Mouse (Mus musculus) embryonic stem cell, embryonic (primary cell): Measurements from ENCODE around the gene Hnf4a.

ENCODE experiments used
- CTCF ChIA-PET, 4 experiments: fragments of 300-600 bp in 2 of 4; fragments of 350-600 bp in 2 of 4; sonication (Branson Sonifier 250); formaldehyde crosslinking; loops; one replicate each; lab custom pipeline; 2022; ENCODE audit warnings: inconsistent platforms in 2 of 4; lab: Charles Lee
- POLR2A ChIA-PET, 4 experiments: fragments of 300-600 bp in 2 of 4; fragments of 350-600 bp in 2 of 4; sonication (Branson Sonifier 250); formaldehyde crosslinking; loops; one replicate each; lab custom pipeline; 2022; ENCODE audit warnings: antibody characterized with exemption in 4 of 4, inconsistent platforms in 1 of 4; lab: Charles Lee

The Hnf4a gene

GRCm38 (mm10) chr2:163558548-163558947 is 51.9 kb downstream of the Hnf4a start:
- ChIA-PET POLR2A (no interaction called here), CTCF (interaction anchor here in 1 of 4 experiments (1.6 kb wide), 1 partner anchor 28 kb away, joined by 3 read pairs; no protein-coding TSS in a partner anchor)

DNA sequence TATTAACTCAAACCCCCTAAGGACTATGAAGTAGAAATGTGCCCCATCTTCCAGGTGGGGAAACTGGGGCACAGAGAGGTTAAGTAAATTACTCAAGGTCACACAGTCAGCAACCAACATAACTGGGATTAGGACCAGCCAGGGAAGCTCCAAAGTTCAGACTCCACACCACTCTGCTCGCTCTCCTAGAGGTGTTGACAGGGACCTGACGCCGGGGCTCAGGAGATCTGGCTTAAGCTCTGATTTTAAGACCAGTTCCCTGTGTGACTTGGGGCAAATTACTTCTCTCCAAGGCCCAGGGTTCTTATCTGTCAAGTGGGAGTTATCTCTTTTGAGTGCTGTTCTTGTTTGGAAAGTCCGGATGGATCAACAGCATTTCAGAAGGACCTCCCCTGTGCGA is 52.6 kb downstream of the Hnf4a start:
- ChIA-PET POLR2A (no interaction called here), CTCF (interaction anchor here in 1 of 4 experiments (1.6 kb wide), 1 partner anchor 29 kb away, joined by 3 read pairs; no protein-coding TSS in a partner anchor)

DNA sequence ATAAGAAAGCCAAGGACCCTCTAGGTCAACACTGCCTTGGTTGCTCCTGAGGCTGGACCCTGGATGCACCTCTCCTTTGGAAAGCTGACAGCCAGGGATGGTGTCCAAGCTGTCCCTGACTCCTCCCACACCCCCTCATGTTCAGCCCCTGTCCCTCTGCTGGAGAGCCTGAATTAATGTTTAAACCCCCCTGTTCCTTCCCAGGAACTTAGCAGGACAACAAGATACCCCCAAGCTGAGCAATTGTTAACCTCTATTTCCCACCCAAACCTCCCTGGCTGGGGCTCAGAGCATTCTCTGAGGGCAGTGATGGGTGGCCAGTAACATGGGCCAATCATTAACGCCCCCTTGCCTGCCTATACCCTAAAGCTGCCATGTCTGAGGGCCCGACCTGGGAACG is 53.6 kb downstream of the Hnf4a start:
- POLR2A ChIA-PET, result no interaction called here
- CTCF ChIA-PET, result interaction anchor here in 1 of 4 experiments (0.6 kb wide), 1 partner anchor 25 kb away, joined by 4 read pairs; no protein-coding TSS in a partner anchor

DNA sequence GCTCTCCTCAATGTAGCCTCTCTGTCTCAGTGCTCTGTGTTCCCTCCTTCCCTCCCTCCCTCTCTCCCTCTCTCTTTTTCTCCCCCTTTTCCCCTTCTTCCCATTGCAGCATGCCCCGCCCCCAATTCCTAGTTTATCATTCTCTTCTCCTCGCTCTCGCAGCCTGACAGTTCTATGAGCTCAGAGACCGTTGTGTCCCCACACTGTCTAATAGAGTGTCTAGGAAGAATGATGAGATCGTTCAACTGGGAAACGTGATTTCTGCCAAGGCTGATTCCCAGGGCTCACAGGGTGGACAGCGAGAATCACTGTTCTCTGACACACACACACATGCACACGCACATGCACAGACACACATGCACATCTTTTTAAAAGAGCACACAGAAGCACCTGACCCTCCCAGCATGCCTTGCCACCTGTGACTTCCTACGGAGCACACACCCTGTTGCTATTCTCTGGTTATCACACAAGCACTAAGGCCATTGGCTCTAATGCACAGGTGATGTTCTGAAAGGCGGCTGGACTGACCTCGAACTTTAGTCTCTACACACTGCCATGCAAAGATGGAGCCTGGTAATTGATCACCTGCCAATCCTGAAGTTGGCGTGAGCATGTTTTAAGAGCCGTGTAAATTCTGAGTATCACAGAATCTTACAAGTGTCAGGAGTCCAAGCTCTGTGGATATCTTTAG is 54.8 kb downstream of the Hnf4a start:
- CTCF ChIA-PET, result interaction anchor here in 2 of 4 experiments (0.6 to 1.0 kb wide), 2 partner anchors 25 to 238 kb away, joined by 3 to 5 read pairs; no protein-coding TSS in a partner anchor

DNA sequence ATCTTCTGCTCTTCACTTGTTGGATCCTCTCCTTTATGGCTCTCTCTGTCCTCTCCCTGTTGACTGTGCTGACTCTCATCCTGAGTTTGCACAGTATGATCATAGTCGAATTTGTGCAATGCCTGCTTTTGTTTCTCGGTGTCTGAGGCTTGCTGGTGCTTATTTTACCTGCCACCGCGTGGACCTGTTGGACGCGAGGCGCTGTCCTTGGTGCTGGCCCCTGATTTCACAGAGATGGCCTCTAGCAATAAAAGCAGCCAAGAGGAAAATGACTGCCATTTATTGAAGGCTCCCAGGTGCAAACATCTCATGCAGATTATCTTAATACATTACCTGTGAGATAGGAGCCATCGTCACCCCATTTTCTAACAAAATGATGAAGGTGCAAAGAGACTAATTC is 58.0 kb downstream of the Hnf4a start:
- ChIA-PET POLR2A (interaction anchor here in 1 of 4 experiments (0.6 kb wide), 1 partner anchor 33 kb away, joined by 3 read pairs; no protein-coding TSS in a partner anchor), CTCF (interaction anchor here in 1 of 4 experiments (0.6 to 1.2 kb wide), 2 partner anchors 30 to 258 kb away, joined by 3 to 4 read pairs; no protein-coding TSS in a partner anchor)

More for the DNA sequence above, 54.8 kb downstream of the Hnf4a start:
- POLR2A ChIA-PET, result no interaction called here

- CTCF ChIA-PET, result interaction anchor here in 3 of 4 experiments (0.5 to 1.4 kb wide), 3 partner anchors 18 to 348 kb away, joined by 3 to 5 read pairs (median 3); no protein-coding TSS in a partner anchor
- POLR2A ChIA-PET, result interaction anchor here in 1 of 4 experiments (1.5 kb wide), 1 partner anchor 13 kb away, joined by 4 read pairs; no protein-coding TSS in a partner anchor
Measured at GRCm38 (mm10) chr2:163574321-163574720, 67.7 kb downstream of the Hnf4a start.

DNA sequence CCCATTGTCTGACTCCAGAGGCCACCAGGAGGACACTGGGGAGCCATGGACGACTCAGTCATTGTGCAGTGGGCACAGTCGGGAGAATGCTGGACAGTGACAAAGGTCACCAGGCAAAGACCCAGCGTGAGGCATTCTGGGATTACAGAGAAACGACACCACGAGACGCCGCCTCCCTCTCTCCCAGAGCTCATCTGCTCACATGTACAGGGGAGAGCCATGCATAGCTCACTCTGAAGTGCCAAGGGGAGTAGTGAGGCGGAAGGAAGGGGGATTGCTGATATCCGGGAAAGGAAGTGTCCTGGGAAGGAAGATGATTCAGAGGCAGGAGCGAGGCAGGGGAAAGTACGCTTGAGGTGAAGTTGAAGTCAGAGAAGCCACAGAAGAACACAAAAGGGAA is 68.6 kb downstream of the Hnf4a start:
- ChIA-PET POLR2A (interaction anchor here in 1 of 4 experiments (1.9 kb wide), 1 partner anchor 156 kb away, joined by 4 read pairs; no protein-coding TSS in a partner anchor), CTCF (interaction anchor here in 1 of 4 experiments (1.2 kb wide), 1 partner anchor 235 kb away, joined by 3 read pairs; no protein-coding TSS in a partner anchor)

DNA sequence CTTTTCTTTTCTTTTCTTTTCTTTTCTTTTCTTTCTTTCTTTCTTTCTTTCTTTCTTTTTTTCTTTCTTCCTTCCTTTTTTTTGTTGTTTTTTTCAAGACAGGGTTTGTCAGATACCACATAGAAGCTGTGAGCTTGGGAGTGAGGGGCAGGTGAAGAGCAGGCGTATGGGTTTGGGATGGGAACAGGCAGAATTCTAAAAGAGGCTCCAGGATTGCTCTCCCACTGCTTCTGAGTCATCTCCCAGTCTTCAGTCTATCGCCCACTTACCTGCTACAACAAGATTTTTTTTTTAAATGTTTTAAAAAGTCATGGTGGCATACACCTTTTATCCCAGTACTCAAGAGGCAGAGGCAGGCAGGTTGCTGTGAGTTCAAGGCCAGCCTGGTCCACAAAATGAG is 71.4 kb downstream of the Hnf4a start:
- ChIA-PET CTCF (no interaction called here), POLR2A (no interaction called here)

DNA sequence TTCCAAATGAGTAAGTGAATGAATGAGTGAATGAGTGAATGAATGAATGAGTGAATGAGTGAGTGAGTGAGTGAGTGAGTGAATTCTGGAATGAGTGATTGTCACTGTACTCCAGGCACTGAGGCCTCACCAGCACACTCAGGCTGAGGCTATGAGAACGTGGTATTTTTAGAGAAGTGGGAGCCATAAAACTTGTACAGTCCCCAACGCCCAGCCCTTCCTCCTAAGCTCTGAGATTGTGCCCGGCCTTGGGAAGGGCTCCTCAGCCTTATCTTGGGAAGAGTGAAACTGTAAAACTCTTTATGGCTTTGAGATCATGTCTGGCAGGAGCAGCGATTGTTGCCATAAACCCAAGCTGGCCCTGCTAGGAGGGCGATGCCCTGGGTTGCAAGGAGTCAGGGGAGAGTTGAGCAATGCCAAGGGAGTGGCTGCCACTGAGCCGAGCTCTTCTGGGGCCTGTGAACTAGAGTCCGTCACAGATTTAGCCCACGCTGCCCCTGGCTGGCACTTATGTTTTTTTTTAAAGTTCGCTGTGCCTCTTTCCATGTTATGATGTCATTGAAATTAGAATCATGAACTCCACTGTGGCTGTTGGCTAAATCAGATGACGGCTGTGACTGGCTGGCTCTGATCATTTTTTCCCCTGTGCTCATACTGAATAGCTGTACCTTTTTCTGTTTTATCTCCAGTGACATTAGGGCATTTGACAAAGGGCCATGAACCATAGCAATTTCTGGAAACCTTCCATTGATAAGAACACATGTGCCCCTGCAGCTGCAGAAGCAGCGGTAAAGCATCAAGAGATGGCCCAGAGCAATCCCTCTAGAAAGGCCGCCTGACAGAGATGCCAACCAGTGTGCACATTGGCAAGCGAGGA is 73.7 kb downstream of the Hnf4a start:
- ChIA-PET CTCF (interaction anchor here in 2 of 4 experiments (1.3 to 1.9 kb wide), 2 partner anchors 12 kb away, joined by 5 to 6 read pairs; no protein-coding TSS in a partner anchor), POLR2A (interaction anchor here in 1 of 4 experiments (0.7 kb wide), 1 partner anchor 13 kb away, joined by 3 read pairs; no protein-coding TSS in a partner anchor)

GRCm38 (mm10) chr2:163583226-163584087 is 76.8 kb downstream of the Hnf4a start:
- ChIA-PET CTCF (interaction anchor here (0.5 to 1.9 kb wide), 11 partner anchors 9 to 1224 kb away, joined by 3 to 10 read pairs (median 4); no protein-coding TSS in a partner anchor), POLR2A (interaction anchor here in 2 of 4 experiments (0.6 to 1.4 kb wide), 4 partner anchors 8 to 175 kb away, joined by 3 to 7 read pairs (median 4); no protein-coding TSS in a partner anchor)

DNA sequence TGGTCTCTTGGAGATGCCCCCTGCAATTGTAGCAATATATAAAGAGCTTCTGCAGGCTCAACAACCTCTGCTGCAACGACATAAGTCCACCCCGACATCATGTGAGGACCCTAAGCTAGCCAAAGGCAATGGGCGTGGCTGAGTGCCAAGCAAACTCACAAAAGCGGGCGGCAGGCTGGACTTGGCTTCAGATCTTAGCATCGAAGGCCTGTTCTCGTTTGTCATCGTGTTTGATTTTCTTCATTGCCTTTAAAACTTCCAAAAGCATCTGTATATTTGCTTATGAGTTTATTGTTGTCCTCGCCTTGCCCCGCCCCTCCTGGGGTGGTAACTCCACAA is 77.4 kb downstream of the Hnf4a start:
- CTCF ChIA-PET, result interaction anchor here in 3 of 4 experiments (0.7 to 3.2 kb wide), 8 partner anchors 8 to 204 kb away, joined by 3 to 17 read pairs (median 4); no protein-coding TSS in a partner anchor

GRCm38 (mm10) chr2:163586384-163587261 is 80.0 kb downstream of the Hnf4a start:
- POLR2A ChIA-PET, result interaction anchor here in 3 of 4 experiments (0.5 to 2.1 kb wide), 8 partner anchors 10 to 485 kb away, joined by 3 to 7 read pairs (median 4); no protein-coding TSS in a partner anchor
- CTCF ChIA-PET, result interaction anchor here (0.5 to 3.2 kb wide), 45 partner anchors 10 to 1040 kb away, joined by 3 to 33 read pairs (median 4); partner anchors contain the start of gene Ttpal (in 1 of the 4)

More for the DNA sequence above, 77.4 kb downstream of the Hnf4a start:
- POLR2A ChIA-PET, result interaction anchor here in 2 of 4 experiments (0.6 to 1.2 kb wide), 2 partner anchors 15 to 174 kb away, joined by 3 to 4 read pairs; no protein-coding TSS in a partner anchor

DNA sequence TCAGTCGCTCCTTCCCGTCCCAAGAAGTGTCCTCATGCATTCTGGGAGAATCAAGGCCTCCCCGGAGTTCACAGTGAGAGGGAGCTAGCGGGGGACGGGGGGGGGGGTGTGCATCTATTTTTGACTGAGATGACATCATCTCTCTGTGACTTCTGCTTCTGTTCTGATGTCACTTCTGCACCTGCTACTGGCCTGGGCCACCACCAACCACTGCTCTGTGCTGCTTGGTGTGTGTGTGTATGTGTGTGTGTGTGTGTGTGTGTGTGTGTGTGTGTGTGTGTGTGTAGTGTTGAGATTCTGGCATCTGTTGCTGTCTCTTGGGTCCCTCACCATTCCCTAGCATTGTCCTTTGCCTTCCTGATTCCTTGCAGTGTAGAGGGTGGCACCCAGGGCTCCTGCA is 80.9 kb downstream of the Hnf4a start:
- CTCF ChIA-PET, result interaction anchor here (0.5 to 3.0 kb wide), 6 partner anchors 10 to 317 kb away, joined by 3 to 33 read pairs (median 5); no protein-coding TSS in a partner anchor
- POLR2A ChIA-PET, result interaction anchor here in 1 of 4 experiments (2.1 kb wide), 1 partner anchor 14 kb away, joined by 4 read pairs; no protein-coding TSS in a partner anchor

DNA sequence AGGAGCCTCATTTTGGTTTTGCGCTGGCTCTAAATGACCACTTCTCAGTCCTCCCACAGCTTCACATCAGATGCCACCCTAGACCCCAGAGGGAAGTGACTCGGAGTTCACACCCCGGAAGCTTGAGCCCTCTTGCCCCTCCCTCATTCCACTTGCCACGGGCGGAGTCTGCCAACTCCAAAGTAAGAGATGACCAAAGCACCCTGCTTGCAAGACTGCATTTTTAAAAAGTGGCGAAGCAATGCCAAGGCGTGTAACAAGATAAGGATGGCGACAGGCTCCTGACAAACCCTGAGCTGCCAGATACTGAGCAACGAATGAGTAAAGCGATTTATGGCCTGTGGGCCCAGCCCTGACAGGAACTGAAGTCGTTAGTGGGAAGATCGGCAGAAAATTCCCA is 83.6 kb downstream of the Hnf4a start:
- POLR2A ChIA-PET, result no interaction called here

DNA sequence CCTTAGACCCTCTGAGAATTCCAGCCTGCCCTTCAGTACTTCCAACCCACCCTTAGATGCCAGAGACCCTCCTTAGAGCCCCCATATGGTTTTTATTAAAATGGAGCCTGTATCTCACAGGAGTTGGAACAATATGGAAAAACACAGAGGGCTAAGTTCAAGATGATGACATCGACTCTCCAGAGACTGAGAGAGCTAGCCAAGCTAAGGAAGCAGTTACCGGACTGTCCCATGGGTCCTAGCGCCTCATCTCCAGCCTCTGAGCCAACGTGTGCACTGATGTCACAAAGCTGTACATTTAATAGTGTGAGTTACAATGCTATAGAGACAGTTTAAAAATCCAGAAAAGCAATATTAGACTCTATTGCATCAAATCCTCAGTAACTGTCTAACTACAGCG is 84.4 kb downstream of the Hnf4a start:
- ChIA-PET POLR2A (interaction anchor here in 1 of 4 experiments (1.4 kb wide), 1 partner anchor 8 kb away, joined by 4 read pairs; no protein-coding TSS in a partner anchor), CTCF (interaction anchor here in 3 of 4 experiments (0.6 to 1.7 kb wide), 10 partner anchors 16 to 267 kb away, joined by 3 to 15 read pairs (median 4); no protein-coding TSS in a partner anchor)

More for the DNA sequence above, 83.6 kb downstream of the Hnf4a start:
- CTCF ChIA-PET, result no interaction called here

DNA sequence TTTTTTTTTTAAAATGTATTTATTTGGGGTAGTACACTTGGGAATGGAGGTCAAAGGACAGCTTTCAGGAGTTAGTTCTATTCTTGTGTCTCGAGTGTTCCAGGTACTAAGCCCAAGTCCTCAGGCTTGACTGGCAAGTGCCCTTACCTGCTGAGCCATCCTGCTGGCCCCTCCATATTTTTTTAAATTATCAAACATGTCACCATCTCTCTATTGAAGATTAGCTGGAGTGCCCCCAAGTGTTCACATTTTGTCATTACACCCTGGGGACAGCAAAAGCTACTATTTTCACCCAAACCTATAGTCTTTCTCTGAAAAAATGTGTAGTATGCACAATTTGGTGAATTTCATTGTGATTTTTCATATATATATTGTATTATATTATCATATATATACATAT is 85.5 kb downstream of the Hnf4a start:
- CTCF ChIA-PET, result interaction anchor here (0.5 to 1.7 kb wide), 38 partner anchors 9 to 574 kb away, joined by 3 to 15 read pairs (median 4); partner anchors contain the start of gene Ttpal (in 2 of the 4)
- POLR2A ChIA-PET, result interaction anchor here in 1 of 4 experiments (1.4 kb wide), 1 partner anchor 9 kb away, joined by 4 read pairs; no protein-coding TSS in a partner anchor
